Mouse (Mus musculus): Measurements from ENCODE around the gene Itpkb.
A peak's percentile ranks its signal among the peaks of the same experiment; 100 is the strongest.

The Itpkb gene

GRCm38 (mm10) chr1:180315127-180315526 lies 15.2 kb upstream of the Itpkb start:
- DNase-seq, result no peak

GRCm38 (mm10) chr1:180317450-180317849 lies 12.8 kb upstream of the Itpkb start:
- DNase-seq, result no peak

- DNase-seq, result peak; percentile 38
Measured at GRCm38 (mm10) chr1:180318407-180318806, 11.9 kb upstream of the Itpkb start.

GRCm38 (mm10) chr1:180319895-180320294 lies 10.4 kb upstream of the Itpkb start:
- no peak for DNase-seq

GRCm38 (mm10) chr1:180322896-180323295 lies 7.4 kb upstream of the Itpkb start:
- no peak for DNase-seq

DNA sequence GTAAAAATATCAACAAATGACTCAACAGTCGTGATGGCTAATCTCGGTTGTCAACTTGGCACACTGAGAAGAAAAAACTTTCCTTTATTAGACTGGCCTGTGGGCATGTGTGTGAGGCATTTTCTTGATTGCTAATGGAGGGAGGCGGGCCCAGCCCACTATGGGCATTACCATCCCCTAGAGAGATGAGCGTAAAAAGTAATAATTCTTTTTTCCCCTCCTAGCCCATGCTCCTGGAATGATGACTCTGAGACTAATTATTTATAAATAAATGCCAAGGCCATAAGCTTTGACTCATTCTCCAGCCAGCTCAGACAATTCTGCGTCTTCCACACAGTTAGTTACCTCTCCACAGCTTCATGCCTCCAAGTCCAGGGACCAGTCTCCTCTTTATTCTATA lies 6.8 kb upstream of the Itpkb start:
- DNase-seq, result no peak

- DNase-seq, result no peak
Measured at GRCm38 (mm10) chr1:180324271-180324670, 6.0 kb upstream of the Itpkb start.

DNA sequence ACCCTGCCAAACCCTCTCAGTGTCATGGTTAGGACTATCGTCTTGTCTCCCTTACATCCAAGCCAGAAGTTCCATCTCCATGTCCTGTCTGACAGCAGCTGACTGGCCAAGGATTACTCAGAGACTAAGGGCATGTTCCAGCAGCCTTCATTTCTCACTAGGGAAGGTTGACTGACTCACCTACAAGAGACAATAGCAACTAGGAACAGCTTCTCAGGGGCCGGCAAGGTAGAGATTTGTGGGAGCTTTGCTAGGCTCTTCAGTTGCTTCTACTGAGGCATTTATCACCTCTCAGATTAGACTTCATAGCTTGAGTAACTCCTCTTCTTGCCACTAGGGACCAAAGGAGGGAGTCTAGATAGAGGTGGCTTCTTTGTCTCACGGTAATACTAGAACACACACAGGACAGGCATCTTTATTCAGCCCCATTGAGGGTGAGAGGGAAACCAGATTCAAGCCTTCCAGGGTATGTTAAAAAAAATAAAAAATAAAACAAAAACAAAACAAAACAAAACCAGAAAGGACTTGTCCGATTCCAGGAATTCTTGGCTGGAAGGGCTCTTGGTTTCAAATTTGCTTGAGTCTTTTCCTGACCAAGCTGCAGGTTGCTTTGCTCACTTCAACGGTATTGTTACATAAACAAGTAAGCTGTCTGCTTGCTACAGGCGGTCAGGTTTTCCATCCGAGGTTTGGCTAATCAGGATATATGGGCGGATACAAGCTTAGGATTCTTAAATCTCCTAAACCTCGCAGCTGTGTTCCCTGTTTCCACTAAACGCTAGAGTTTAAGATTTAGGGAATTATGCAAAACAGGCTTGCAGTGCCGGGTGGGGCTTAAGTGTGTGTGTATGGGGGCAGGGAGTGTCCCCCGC lies 1.3 kb upstream of the Itpkb start:
- DNase-seq, result peak; percentile 38

- no peak for DNase-seq
Measured at GRCm38 (mm10) chr1:180329706-180330105, 579 bp upstream of the Itpkb start.

GRCm38 (mm10) chr1:180330707-180331545 lies 641 bp downstream of the Itpkb start:
- DNase-seq, result peak; percentile 72

GRCm38 (mm10) chr1:180331546-180332075 lies 1.3 kb downstream of the Itpkb start:
- peak; percentile 40 for DNase-seq

GRCm38 (mm10) chr1:180332076-180332927 lies 2.0 kb downstream of the Itpkb start:
- DNase-seq, result peak; percentile 69

DNA sequence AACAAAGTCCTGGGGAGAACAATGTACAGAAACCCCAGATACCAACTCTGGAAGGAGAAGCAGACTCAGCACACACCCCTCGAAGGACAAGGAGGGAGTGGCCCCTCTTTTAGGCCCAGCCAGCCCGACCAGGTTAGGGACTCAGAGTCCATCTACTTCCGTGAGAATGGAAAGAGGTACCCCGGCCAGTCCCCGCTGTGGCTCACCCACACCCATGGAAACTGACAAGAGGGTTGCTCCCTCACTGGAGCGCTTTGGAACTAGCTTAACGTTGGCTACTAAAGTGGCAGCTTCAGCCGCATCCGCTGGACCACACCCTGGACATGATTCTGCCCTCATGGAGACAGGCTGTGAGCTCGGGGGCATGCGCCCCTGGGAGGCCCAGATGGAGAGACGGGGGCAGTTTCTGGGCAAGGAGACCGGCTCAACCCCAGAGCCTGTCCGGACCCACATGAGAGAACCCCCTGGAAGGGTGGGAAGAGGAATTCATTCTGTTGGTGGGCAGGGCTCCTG lies 2.7 kb downstream of the Itpkb start:
- no peak for DNase-seq

- DNase-seq, result no peak
Measured at GRCm38 (mm10) chr1:180333588-180333987, 3.3 kb downstream of the Itpkb start.

DNA sequence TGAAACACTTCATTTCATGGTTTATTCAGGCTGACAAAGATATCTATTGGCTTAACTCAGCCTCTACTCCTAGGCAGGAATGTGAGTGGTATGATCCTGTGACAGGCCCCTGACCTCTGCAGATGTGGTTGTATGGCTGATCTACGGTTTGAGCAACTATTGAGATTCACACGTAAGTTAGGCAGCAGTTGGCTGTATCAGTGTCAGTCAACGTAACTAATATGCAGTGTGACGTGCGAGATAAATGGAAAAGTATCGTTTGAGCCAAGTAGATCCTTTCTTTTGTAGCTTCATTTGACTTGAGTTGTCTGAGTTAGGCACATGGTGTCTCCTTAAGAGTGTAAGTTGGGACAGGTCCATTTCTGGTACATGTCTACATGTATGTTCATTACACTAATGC lies 4.3 kb downstream of the Itpkb start:
- DNase-seq, result no peak

- DNase-seq, result peak; percentile 41
Measured at GRCm38 (mm10) chr1:180335513-180336375, 5.5 kb downstream of the Itpkb start.

- DNase-seq, result no peak
Measured at GRCm38 (mm10) chr1:180338358-180338757, 8.1 kb downstream of the Itpkb start.

DNA sequence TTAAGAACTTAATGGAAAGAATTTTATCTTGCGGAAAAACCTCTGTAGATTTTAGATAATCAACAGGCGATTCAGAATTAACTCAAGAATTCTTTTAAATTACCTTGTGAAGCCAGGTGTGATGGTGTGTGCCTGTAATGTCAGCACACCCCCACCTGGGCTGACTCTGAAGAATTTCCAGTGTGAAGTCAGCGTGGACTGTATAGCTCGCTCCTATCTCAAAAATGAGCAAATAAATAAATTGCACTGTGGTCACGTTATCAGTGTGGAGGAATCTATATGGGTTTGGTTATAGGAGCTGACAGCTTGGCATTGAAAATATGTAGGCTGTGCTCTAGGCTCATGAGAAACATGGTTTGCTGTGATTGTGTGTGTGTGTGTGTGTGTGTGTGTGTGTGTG lies 8.9 kb downstream of the Itpkb start:
- no peak for DNase-seq

DNA sequence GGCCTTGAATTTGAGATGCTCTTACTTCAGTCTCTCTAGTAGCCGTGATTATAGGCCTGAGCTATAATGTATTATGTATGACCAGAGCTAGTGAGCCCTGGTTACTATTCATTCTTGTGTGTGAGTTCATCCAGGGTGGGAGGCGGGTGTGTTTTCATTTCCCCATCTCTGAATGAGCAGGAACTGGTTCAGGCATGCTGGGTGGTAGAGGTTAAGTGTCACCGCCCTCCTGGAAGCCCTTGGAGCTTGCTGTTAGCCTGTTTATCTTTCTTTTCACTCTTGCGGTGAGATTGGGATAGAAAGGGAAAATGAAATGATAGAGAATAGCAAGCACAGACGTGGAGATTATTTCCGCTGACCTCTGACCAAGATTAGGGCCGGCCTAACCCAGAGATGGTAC lies 12.7 kb downstream of the Itpkb start:
- no peak for DNase-seq

DNA sequence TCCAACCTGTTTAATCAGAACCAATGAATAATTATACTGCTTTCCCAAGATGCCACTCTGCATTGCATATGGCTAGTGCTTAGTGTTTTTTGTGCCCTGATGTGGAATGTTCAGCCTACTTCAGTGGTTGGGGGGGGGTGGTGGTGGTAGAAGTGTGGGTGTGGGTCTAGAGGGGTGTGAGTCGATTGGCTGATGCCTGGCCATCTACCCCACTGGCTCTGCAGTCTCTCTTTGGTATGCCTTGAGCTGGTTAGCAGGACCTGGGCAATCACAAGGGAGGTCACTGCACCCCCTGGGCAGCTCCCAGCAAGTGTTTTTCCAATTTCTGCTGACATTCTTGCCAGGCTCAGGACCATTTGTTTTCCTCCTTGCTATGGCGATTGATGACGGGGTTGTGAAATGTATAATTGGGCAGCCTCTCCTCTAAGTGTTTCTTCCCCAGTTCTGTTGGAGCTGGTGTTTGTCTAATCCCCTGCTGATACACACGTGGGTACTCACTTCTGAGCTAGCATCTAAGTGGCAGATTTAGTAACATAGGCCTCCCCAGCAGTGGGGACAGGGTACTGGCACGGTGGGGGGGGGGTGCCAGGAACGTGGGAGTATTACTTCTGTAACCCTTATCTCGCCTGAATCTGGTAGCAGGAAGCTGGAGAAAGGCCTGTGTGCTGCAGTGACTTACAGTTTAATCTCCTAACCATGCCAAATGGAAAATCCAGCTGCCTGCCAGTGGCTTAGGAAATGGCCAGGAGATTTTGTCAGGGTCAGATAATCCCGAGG lies 13.3 kb downstream of the Itpkb start:
- no peak for DNase-seq

GRCm38 (mm10) chr1:180345098-180345497 lies 14.8 kb downstream of the Itpkb start:
- no peak for DNase-seq

Data from thymus, postnatal 14 days (tissue).